16 mouse cellular contexts compared by ENCODE assay signal in genomic region chr7:127271093-127271492, GRCm38 (mm10). TPM values are rescaled to one million over a fixed set of nuclear protein-coding genes. Genes with fewer than 3 reads are reported as not detected.
DNase-seq lines count a peak whose midpoint lies in the region; ATAC-seq lines count a peak whose summit lies in the region.
"Had no signal": no experiment of that assay in that cellular context is flagged by ENCODE, and none has a peak within 500 bp of the region (broad histone marks: within the 10 kb centered on the region; RNA-seq: fewer than 3 reads in every experiment).

No protein-coding gene starts in this region.

- peaks cover 61% of the 10 kb centered on the region for H3K4me1 ChIP-seq in megakaryocyte, embryonic 14.5 days
- H3K4me1 ChIP-seq in brown adipose tissue, adult 24 weeks (ENCODE audit: control insufficient read depth, insufficient read depth, insufficient read length, low read length), result peaks cover 12% of the 10 kb centered on the region; the same call in 1 of the 2 replicates
- H3K4me1 ChIP-seq in liver, embryonic 15.5 days (replicated peaks), result peaks cover 48% of the 10 kb centered on the region
- peaks cover 20% of the 10 kb centered on the region for H3K4me1 ChIP-seq in midbrain, embryonic 10.5 days

- peaks cover 5% of the 10 kb centered on the region for H3K9me3 ChIP-seq in megakaryocyte, embryonic 14.5 days
- H3K9me3 ChIP-seq in liver, embryonic 15.5 days (replicated peaks), result no peaks in the 10 kb centered on the region
- H3K9me3 ChIP-seq in midbrain, embryonic 10.5 days (replicated peaks), result peaks cover 5% of the 10 kb centered on the region; the same call in 1 of the 2 replicates
- H3K9me3 ChIP-seq: forebrain, embryonic 12.5 days; lung, embryonic 15.5 days had no signal

- peak overlapping the region; percentile 64 for H3K4me3 ChIP-seq in megakaryocyte, embryonic 14.5 days (replicated peaks)
- peak overlapping the region; percentile 41 for H3K4me3 ChIP-seq in brown adipose tissue, adult 24 weeks (ENCODE audit: insufficient read depth, low read depth, low read length)
- H3K4me3 ChIP-seq in liver, embryonic 15.5 days (replicated peaks), result peak overlapping the region; percentile 29
- H3K4me3 ChIP-seq in midbrain, embryonic 10.5 days, result no peak overlapping the region
- H3K4me3 ChIP-seq: forebrain, embryonic 12.5 days; lung, embryonic 15.5 days had no signal

- 81% methylated on average over 4 of the region's 4 CpGs for WGBS in liver, embryonic 15.5 days (ENCODE audit: insufficient replicate concordance)
- 94% methylated on average over 4 of the region's 4 CpGs for WGBS in midbrain, embryonic 10.5 days

- ATAC-seq in megakaryocyte, adult 5-6 weeks (ENCODE audit: poor library complexity, severe bottlenecking), result no peak
- ATAC-seq in liver, embryonic 15.5 days (ENCODE audit: insufficient read depth), result no peak
- ATAC-seq: inflammation-experienced regulatory T-cells, adult 6 months had no signal

- DNase-seq in right cerebral cortex, adult 2 months (ENCODE audit: low spot score in 2 of 2), result no peak
- DNase-seq in heart, adult 9 months (ENCODE audit: low spot score in 2 of 2), result no peak
- no peak for DNase-seq in midbrain, embryonic 10.5 days (ENCODE audit: low spot score)
- DNase-seq: cerebellum, adult 11-12 months; cerebellum, postnatal 36 days; gastrocnemius, postnatal 25 days; layer of hippocampus, postnatal 36 days; right cerebral cortex, adult 18-20 months; thymus, postnatal 4 days had no signal

- H3K36me3 ChIP-seq in megakaryocyte, embryonic 14.5 days (replicated peaks; ENCODE audit: low read length), result peaks cover 35% of the 10 kb centered on the region
- H3K36me3 ChIP-seq in liver, embryonic 15.5 days (replicated peaks), result peaks cover 38% of the 10 kb centered on the region
- H3K36me3 ChIP-seq in midbrain, embryonic 10.5 days, result peaks cover 44% of the 10 kb centered on the region

- H3K27ac ChIP-seq in brown adipose tissue, adult 24 weeks (replicated peaks; ENCODE audit: low read depth, low read length), result peak overlapping the region; percentile 92
- H3K27ac ChIP-seq in liver, embryonic 15.5 days (replicated peaks), result no peak overlapping the region
- H3K27ac ChIP-seq in midbrain, embryonic 10.5 days (replicated peaks), result no peak overlapping the region
- H3K27ac ChIP-seq: forebrain, embryonic 12.5 days; lung, embryonic 15.5 days had no signal

- H3K4me2 ChIP-seq in liver, embryonic 15.5 days, result peak overlapping the region; percentile 93
- H3K4me2 ChIP-seq: forebrain, embryonic 12.5 days; lung, embryonic 15.5 days had no signal

- H3K27me3 ChIP-seq in megakaryocyte, embryonic 14.5 days (replicated peaks), result no peaks in the 10 kb centered on the region
- H3K27me3 ChIP-seq in liver, embryonic 15.5 days, result no peaks in the 10 kb centered on the region
- H3K27me3 ChIP-seq in midbrain, embryonic 10.5 days (ENCODE audit: low read depth, poor library complexity, severe bottlenecking), result no peaks in the 10 kb centered on the region
- H3K27me3 ChIP-seq: forebrain, embryonic 12.5 days; lung, embryonic 15.5 days had no signal

- H3K9ac ChIP-seq in liver, embryonic 15.5 days, result no peak overlapping the region; the same call in 1 of the 2 replicates
- H3K9ac ChIP-seq: forebrain, embryonic 12.5 days; lung, embryonic 15.5 days had no signal

RNA-seq across cellular contexts. Expression of gene Sephs2, which starts 2.8 kb away (rescaled TPM):
- 32.9 and 41.0 TPM in 2 replicates for polyA plus RNA-seq in megakaryocyte, embryonic 14.5 days (2012; ENCODE audit: insufficient read depth, low replicate concordance)
- 55.5 and 61.6 TPM in 2 replicates for total RNA-seq in megakaryocyte, adult 5-6 weeks (2015)
- 130 and 138 TPM in 2 replicates for total RNA-seq in megakaryocyte, adult 5-6 weeks (2017)
- polyA plus RNA-seq in brown adipose tissue, adult 24 weeks (2012; ENCODE audit: insufficient read depth, insufficient read length, missing spikeins), result 125 and 144 TPM in 2 replicates
- polyA plus RNA-seq in liver, embryonic 15.5 days (2015; fragmentation: Nextera tagmentation; extraction: Ambion mirVana), result 162 and 175 TPM in 2 replicates
- 71.2 and 76.9 TPM in 2 replicates for polyA plus RNA-seq in midbrain, embryonic 10.5 days (2016; fragmentation: Nextera tagmentation; extraction: Ambion mirVana)

RNA-seq across cellular contexts. Expression of gene Dctpp1, which starts 10.6 kb away (rescaled TPM):
- polyA plus RNA-seq in megakaryocyte, embryonic 14.5 days (2012; ENCODE audit: insufficient read depth, low replicate concordance), result 65.3 and 143 TPM in 2 replicates
- total RNA-seq in megakaryocyte, adult 5-6 weeks (2015), result 32.1 and 45.3 TPM in 2 replicates
- 23.3 and 31.0 TPM in 2 replicates for total RNA-seq in megakaryocyte, adult 5-6 weeks (2017)
- 38.1 and 41.3 TPM in 2 replicates for polyA plus RNA-seq in brown adipose tissue, adult 24 weeks (2012; ENCODE audit: insufficient read depth, insufficient read length, missing spikeins)
- polyA plus RNA-seq in liver, embryonic 15.5 days (2015; fragmentation: Nextera tagmentation; extraction: Ambion mirVana), result 74.2 and 84.8 TPM in 2 replicates
- polyA plus RNA-seq in midbrain, embryonic 10.5 days (2016; fragmentation: Nextera tagmentation; extraction: Ambion mirVana), result 289 and 345 TPM in 2 replicates

RNA-seq across cellular contexts. Expression of gene Itgal, which starts 25.0 kb away (rescaled TPM):
- 11.2 and 21.5 TPM in 2 replicates for polyA plus RNA-seq in megakaryocyte, embryonic 14.5 days (2012; ENCODE audit: insufficient read depth, low replicate concordance)
- total RNA-seq in megakaryocyte, adult 5-6 weeks (2015), result 117 and 130 TPM in 2 replicates
- 59.4 and 72.4 TPM in 2 replicates for total RNA-seq in megakaryocyte, adult 5-6 weeks (2017)
- polyA plus RNA-seq in brown adipose tissue, adult 24 weeks (2012; ENCODE audit: insufficient read depth, insufficient read length, missing spikeins), result 1.1 and 2.3 TPM in 2 replicates
- 6.2 and 7.3 TPM in 2 replicates for polyA plus RNA-seq in liver, embryonic 15.5 days (2015; fragmentation: Nextera tagmentation; extraction: Ambion mirVana)
- 0.72 and 0.77 TPM in 2 replicates for polyA plus RNA-seq in midbrain, embryonic 10.5 days (2016; fragmentation: Nextera tagmentation; extraction: Ambion mirVana)

RNA-seq across cellular contexts. Expression of gene Zfp771, which starts 27.0 kb away (rescaled TPM):
- polyA plus RNA-seq in megakaryocyte, embryonic 14.5 days (2012; ENCODE audit: insufficient read depth, low replicate concordance), result 85.4 and 270 TPM in 2 replicates
- total RNA-seq in megakaryocyte, adult 5-6 weeks (2015), result 0.96 and 1.8 TPM in 2 replicates
- total RNA-seq in megakaryocyte, adult 5-6 weeks (2017), result 0.28 and 0.73 TPM in 2 replicates
- polyA plus RNA-seq in brown adipose tissue, adult 24 weeks (2012; ENCODE audit: insufficient read depth, insufficient read length, missing spikeins), result 7.1 and 14.4 TPM in 2 replicates
- polyA plus RNA-seq in liver, embryonic 15.5 days (2015; fragmentation: Nextera tagmentation; extraction: Ambion mirVana), result 13.8 and 15.0 TPM in 2 replicates
- polyA plus RNA-seq in midbrain, embryonic 10.5 days (2016; fragmentation: Nextera tagmentation; extraction: Ambion mirVana), result 59.4 TPM in 2 replicates

RNA-seq across cellular contexts. Expression of gene Sept1, which starts 38.2 kb away (rescaled TPM):
- 369 and 529 TPM in 2 replicates for polyA plus RNA-seq in megakaryocyte, embryonic 14.5 days (2012; ENCODE audit: insufficient read depth, low replicate concordance)
- total RNA-seq in megakaryocyte, adult 5-6 weeks (2015), result 36.2 and 36.8 TPM in 2 replicates
- total RNA-seq in megakaryocyte, adult 5-6 weeks (2017), result 31.2 and 42.7 TPM in 2 replicates
- polyA plus RNA-seq in brown adipose tissue, adult 24 weeks (2012; ENCODE audit: insufficient read depth, insufficient read length, missing spikeins), result 10.9 and 19.3 TPM in 2 replicates
- 9.4 and 9.7 TPM in 2 replicates for polyA plus RNA-seq in liver, embryonic 15.5 days (2015; fragmentation: Nextera tagmentation; extraction: Ambion mirVana)
- 31.8 and 32.7 TPM in 2 replicates for polyA plus RNA-seq in midbrain, embryonic 10.5 days (2016; fragmentation: Nextera tagmentation; extraction: Ambion mirVana)
